Mouse (Mus musculus) C2C12 (cell line): ENCODE data around the gene Hist1h4k.
"Not testable (repeated sequence)": the region's sequence is repeated elsewhere in the genome, so short reads cannot be mapped to it uniquely, and the experiment has no call there.

Experiments used
- CTCF ChIP-seq: IDR thresholded peaks from one replicate; pipeline ENCODE4 v1.5.1; 2011; ENCODE audit not compliant: control insufficient read depth, insufficient read depth, insufficient read length
- MAX ChIP-seq: IDR thresholded peaks from one replicate; pipeline ENCODE4 v1.6.1; 2011; ENCODE audit warnings: mild to moderate bottlenecking, control low read depth
- MYOG ChIP-seq: IDR thresholded peaks from one replicate; pipeline ENCODE4 v1.6.1; 2011; ENCODE audit not compliant: control insufficient read depth, insufficient read length; ENCODE audit errors: extremely low read depth
- USF1 ChIP-seq: IDR thresholded peaks from one replicate; pipeline ENCODE4 v1.6.1; 2011; ENCODE audit warnings: low read depth, mild to moderate bottlenecking, control low read depth, moderate library complexity

DNA sequence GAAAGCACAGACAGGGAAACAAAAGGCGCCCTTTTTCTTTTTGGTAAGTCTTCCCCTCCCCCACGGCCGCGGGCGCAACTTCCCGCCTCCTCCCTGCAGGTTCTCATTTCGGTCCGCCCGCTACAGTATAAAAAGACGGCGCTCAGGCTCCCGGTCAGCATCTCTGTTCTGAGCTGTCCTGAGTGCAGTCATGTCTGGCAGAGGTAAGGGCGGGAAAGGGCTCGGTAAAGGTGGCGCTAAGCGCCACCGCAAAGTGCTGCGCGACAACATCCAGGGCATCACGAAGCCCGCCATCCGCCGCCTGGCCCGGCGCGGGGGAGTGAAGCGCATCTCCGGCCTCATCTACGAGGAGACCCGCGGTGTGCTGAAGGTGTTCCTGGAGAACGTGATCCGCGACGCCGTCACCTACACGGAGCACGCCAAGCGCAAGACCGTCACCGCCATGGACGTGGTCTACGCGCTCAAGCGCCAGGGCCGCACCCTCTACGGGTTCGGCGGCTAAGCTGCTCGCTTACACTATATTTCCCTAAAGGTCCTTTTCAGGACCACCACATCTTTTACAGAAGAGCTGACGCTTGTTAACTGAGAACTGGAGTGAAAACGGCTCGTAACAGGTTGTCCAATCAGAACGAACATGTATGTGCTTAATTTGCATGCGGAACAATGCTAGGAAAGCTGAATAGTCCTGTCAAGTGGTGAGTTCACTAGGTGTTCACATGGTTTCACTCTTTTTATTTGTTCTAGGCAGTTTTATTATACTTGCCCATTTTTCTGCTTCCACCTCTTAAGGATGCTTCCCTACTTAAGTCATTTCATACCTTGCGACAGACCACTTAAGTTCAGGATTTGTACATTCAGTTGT is 15.2 kb downstream of the Hist1h4k start, which contains the start of gene Hist1h4j:
- TF ChIP-seq CTCF, MAX, MYOG, USF1: not testable (repeated sequence)
